Mouse (Mus musculus) heart, postnatal 0 days (tissue): Measurements from ENCODE around the gene Brwd1. TPM values are rescaled to one million over a fixed set of nuclear protein-coding genes. Genes with fewer than 3 reads are reported as not detected.
"Not testable (repeated sequence)": the region's sequence is repeated elsewhere in the genome, so short reads cannot be mapped to it uniquely, and the experiment has no call there.

Experiments used
- ATAC-seq: fragments of 200-750 bp; cut with Nextera tagmentation; 2 replicates; pipeline ENCODE4 v1.8.0; 2017; ENCODE audit warnings: low read depth, moderate number of reproducible peaks, moderate library complexity; ENCODE audit not compliant: insufficient read depth
- DNase-seq: peaks from one replicate; pipeline ENCODE4 v3.0.0-alpha.2; 2016; ENCODE audit warnings: low spot score
- H3K27ac ChIP-seq: fragments of 300-500 bp; sonication (generic); 2 replicates; pipeline ENCODE4 v1.5.1; 2014; ENCODE audit warnings: low read depth, mild to moderate bottlenecking
- H3K27me3 ChIP-seq: fragments of 300-500 bp; sonication (generic); 2 replicates; pipeline ENCODE4 v1.6.1; 2014; ENCODE audit warnings: low read length, mixed read lengths; ENCODE audit not compliant: control insufficient read depth, insufficient read depth
- H3K36me3 ChIP-seq: fragments of 300-500 bp; sonication (generic); replicated peaks from 2 replicates; pipeline ENCODE4 v1.6.1; 2014; ENCODE audit warnings: low read length, mixed read lengths; ENCODE audit not compliant: control insufficient read depth, insufficient read depth
- H3K4me1 ChIP-seq: fragments of 300-500 bp; sonication (generic); 2 replicates; pipeline ENCODE4 v1.6.1; 2014; ENCODE audit warnings: antibody characterized with exemption; ENCODE audit not compliant: control insufficient read depth, insufficient read depth
- H3K4me2 ChIP-seq: fragments of 300-500 bp; sonication (generic); 2 replicates; pipeline ENCODE4 v1.6.1; 2014; ENCODE audit warnings: low read depth, mild to moderate bottlenecking, low read length, moderate library complexity
- H3K4me3 ChIP-seq: fragments of 300-500 bp; sonication (generic); 2 replicates; pipeline ENCODE4 v1.5.1; 2014; ENCODE audit warnings: low read depth, low read length
- H3K9ac ChIP-seq: fragments of 300-500 bp; sonication (generic); replicated peaks from 2 replicates; pipeline ENCODE4 v1.6.1; 2014; ENCODE audit warnings: low read depth, low read length, mixed read lengths
- H3K9me3 ChIP-seq: fragments of 300-500 bp; sonication (generic); replicated peaks from 2 replicates; pipeline ENCODE4 v1.6.1; 2016; ENCODE audit warnings: low read length; ENCODE audit not compliant: control insufficient read depth
- CTCF ChIP-seq: IDR thresholded peaks from 2 replicates; pipeline ENCODE4 v1.5.1; 2016; ENCODE audit warnings: antibody characterized with exemption, control low read depth, low read depth
- EP300 ChIP-seq: IDR thresholded peaks from 2 replicates; pipeline ENCODE4 v1.6.1; 2016; ENCODE audit warnings: antibody characterized with exemption, low read depth
- WGBS: fragments of 180-500 bp; shearing (Covaris S2); extraction: QIAGEN DNeasy Blood & Tissue Kit; methylation state at CpG from one replicate; pipeline ENCODE4 v1.1.7; 2014; 5-methylcytosine and 5-hydroxymethylcytosine counted together
- polyA plus RNA-seq: library from polyadenylated mRNA; unstranded; fragments of >200 nt; fragmentation: Nextera tagmentation; extraction: Ambion mirVana; gene quantifications from 2 replicates; pipeline ENCODE4 v1.2.1, GENCODE M21; 2015
- total RNA-seq: library from RNA; depleted of rRNA; stranded (reverse); fragments of >200 nt; gene quantifications from 2 replicates; pipeline ENCODE4 v1.2.3, GENCODE M21; 2014; ENCODE audit warnings: low replicate concordance

Brwd1 gene
- total and polyA plus RNA-seq, 2 experiments from 2014 or later: 55.9 to 72.1 TPM

- Histone ChIP-seq H3K9ac (no peak overlapping the region), H3K4me2 (no peak overlapping the region), H3K27ac (no peak overlapping the region), H3K27me3 (no peaks in the 10 kb centered on the region), H3K36me3 (peaks cover 91% of the 10 kb centered on the region), H3K4me3 (no peak overlapping the region), H3K4me1 (no peaks in the 10 kb centered on the region), H3K9me3 (no peaks in the 10 kb centered on the region)
- TF ChIP-seq CTCF (no peak), EP300 (no peak)
- ATAC-seq (no peak), DNase-seq (no peak)
- WGBS: 77% methylated on average over 10 of the region's 10 CpGs
These were observed 61.3 kb downstream of the Brwd1 start for GRCm38 (mm10) chr16:96021045-96021444.

GRCm38 (mm10) chr16:96009124-96009523 lies 73.2 kb downstream of the Brwd1 start:
- not testable (repeated sequence) for H3K27ac ChIP-seq, DNase-seq, H3K4me1 ChIP-seq, H3K9me3 ChIP-seq, ATAC-seq, H3K9ac ChIP-seq, H3K27me3 ChIP-seq, H3K4me3 ChIP-seq, H3K4me2 ChIP-seq
- no CpG with 5 or more reads among the region's 10 CpGs for WGBS
- H3K36me3 ChIP-seq: peaks cover 32% of the 10 kb centered on the region

- ATAC-seq: not testable (repeated sequence)
These were observed 78.0 kb downstream of the Brwd1 start for GRCm38 (mm10) chr16:96004278-96004677.

GRCm38 (mm10) chr16:95999291-95999690 lies 83.0 kb downstream of the Brwd1 start:
- TF ChIP-seq EP300 (no peak), CTCF (peak; percentile 5; the same call in 1 of the 2 replicates)
- Histone ChIP-seq H3K9ac (no peak overlapping the region), H3K4me2 (no peak overlapping the region), H3K27ac (peak overlapping the region; percentile 43; the same call in 1 of the 2 replicates), H3K9me3 (no peaks in the 10 kb centered on the region), H3K4me3 (no peak overlapping the region), H3K36me3 (peaks cover 52% of the 10 kb centered on the region), H3K4me1 (no peaks in the 10 kb centered on the region), H3K27me3 (no peaks in the 10 kb centered on the region)
- DNase-seq (peak; percentile 73), ATAC-seq (peak; percentile 91)
- 54% methylated on average over 5 of the region's 5 CpGs for WGBS

More at GRCm38 (mm10) chr16:96004278-96004677, 78.0 kb downstream of the Brwd1 start:
- no CpG with 5 or more reads among the region's 10 CpGs for WGBS
- H3K9ac ChIP-seq, H3K4me3 ChIP-seq, H3K9me3 ChIP-seq, DNase-seq, H3K27ac ChIP-seq, H3K27me3 ChIP-seq, H3K4me1 ChIP-seq, H3K4me2 ChIP-seq: not testable (repeated sequence)
- peaks cover 45% of the 10 kb centered on the region for H3K36me3 ChIP-seq

GRCm38 (mm10) chr16:95996156-95996555 lies 86.2 kb downstream of the Brwd1 start:
- no peak overlapping the region for H3K4me2 ChIP-seq
- no peak overlapping the region for H3K9ac ChIP-seq
- H3K4me3 ChIP-seq: no peak overlapping the region
- H3K27ac ChIP-seq: no peak overlapping the region
- H3K36me3 ChIP-seq: peaks cover 50% of the 10 kb centered on the region
- WGBS: 86% methylated on average over 7 of the region's 7 CpGs
- H3K27me3 ChIP-seq: no peaks in the 10 kb centered on the region
- ATAC-seq (no peak), DNase-seq (no peak)
- no peaks in the 10 kb centered on the region for H3K9me3 ChIP-seq
- TF ChIP-seq CTCF (no peak), EP300 (no peak)
- peaks cover 4% of the 10 kb centered on the region for H3K4me1 ChIP-seq

GRCm38 (mm10) chr16:95994576-95994975 lies 87.8 kb downstream of the Brwd1 start:
- H3K4me3 ChIP-seq, H3K4me2 ChIP-seq, H3K27me3 ChIP-seq, H3K9ac ChIP-seq, H3K4me1 ChIP-seq, H3K9me3 ChIP-seq, ATAC-seq, H3K27ac ChIP-seq, DNase-seq: not testable (repeated sequence)
- 83% methylated on average over 4 of the region's 4 CpGs for WGBS
- H3K36me3 ChIP-seq: peaks cover 37% of the 10 kb centered on the region
